Mouse (Mus musculus): ENCODE data around the gene P4htm. TPM values are rescaled to one million over a fixed set of nuclear protein-coding genes. Genes with fewer than 3 reads are reported as not detected.

P4htm gene
- polyA plus RNA-seq, 2 experiments: 7.8 to 14.3 TPM

- no peak for ATAC-seq (ENCODE audit: low FRiP score, low read depth)
Measured at GRCm38 (mm10) chr9:108631631-108632256, 34.3 kb upstream of the P4htm start.

DNA sequence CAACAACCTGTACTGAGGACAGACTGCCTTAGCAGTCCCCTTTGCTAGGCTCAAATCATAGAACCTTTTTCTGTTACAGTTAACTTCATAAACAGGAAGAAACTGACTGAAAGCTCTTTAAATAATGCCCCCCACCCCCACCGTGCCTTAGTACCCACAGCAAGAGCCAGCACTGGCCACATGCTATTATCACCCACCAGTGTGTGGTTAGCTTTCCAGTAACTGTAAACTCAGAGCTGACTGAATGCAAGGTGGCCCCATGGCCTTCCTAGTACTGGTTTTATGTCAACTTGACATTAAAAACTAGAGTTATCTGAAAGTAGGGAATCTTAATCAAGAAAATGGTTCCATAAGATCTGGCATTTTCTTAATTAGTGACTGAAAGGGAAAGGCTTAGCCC is 33.2 kb upstream of the P4htm start:
- Histone ChIP-seq H3K4me2 (replicated peaks; ENCODE audit: low read depth, low read length, severe bottlenecking) (no peak overlapping the region), H3K27me3 (ENCODE audit: control insufficient read depth, insufficient read depth, low read length) (no peaks in the 10 kb centered on the region), H3K36me3 (ENCODE audit: control insufficient read depth, insufficient read depth, low read length) (peaks cover 27% of the 10 kb centered on the region), H3K9ac (ENCODE audit: low read depth, low read length, severe bottlenecking) (no peak overlapping the region), H3K9me3 (ENCODE audit: control insufficient read depth, low read length) (no peaks in the 10 kb centered on the region), H3K4me3 (replicated peaks; ENCODE audit: low read length) (no peak overlapping the region), H3K27ac (replicated peaks; ENCODE audit: low read depth, low read length) (no peak overlapping the region), H3K4me1 (ENCODE audit: control insufficient read depth, insufficient read depth, low read length) (no peaks in the 10 kb centered on the region)
- WGBS: 95% methylated on average over 1 of the region's 1 CpGs
- ATAC-seq (ENCODE audit: low FRiP score, low read depth) (no peak), DNase-seq (ENCODE audit: low spot score) (no peak)
- no peak for TF ChIP-seq POLR2A (IDR thresholded peaks at IDR 0.05; ENCODE audit: borderline replicate concordance, extremely low read depth, insufficient read depth, insufficient read length)

More at GRCm38 (mm10) chr9:108631631-108632256, 34.3 kb upstream of the P4htm start:
- DNase-seq (ENCODE audit: low spot score): no peak
- no peak for TF ChIP-seq POLR2A (IDR thresholded peaks at IDR 0.05; ENCODE audit: borderline replicate concordance, extremely low read depth, insufficient read depth, insufficient read length)
- H3K4me1 ChIP-seq (ENCODE audit: control insufficient read depth, insufficient read depth, low read length): no peaks in the 10 kb centered on the region
- no peaks in the 10 kb centered on the region for H3K9me3 ChIP-seq (ENCODE audit: control insufficient read depth, low read length)
- peaks cover 18% of the 10 kb centered on the region for H3K36me3 ChIP-seq (ENCODE audit: control insufficient read depth, insufficient read depth, low read length)
- H3K4me2 ChIP-seq (replicated peaks; ENCODE audit: low read depth, low read length, severe bottlenecking): no peak overlapping the region
- no peak overlapping the region for H3K9ac ChIP-seq (ENCODE audit: low read depth, low read length, severe bottlenecking)
- no peak overlapping the region for H3K27ac ChIP-seq (replicated peaks; ENCODE audit: low read depth, low read length)
- WGBS: 91% methylated on average over 5 of the region's 5 CpGs
- H3K4me3 ChIP-seq (replicated peaks; ENCODE audit: low read length): no peak overlapping the region
- no peaks in the 10 kb centered on the region for H3K27me3 ChIP-seq (ENCODE audit: control insufficient read depth, insufficient read depth, low read length)

DNA sequence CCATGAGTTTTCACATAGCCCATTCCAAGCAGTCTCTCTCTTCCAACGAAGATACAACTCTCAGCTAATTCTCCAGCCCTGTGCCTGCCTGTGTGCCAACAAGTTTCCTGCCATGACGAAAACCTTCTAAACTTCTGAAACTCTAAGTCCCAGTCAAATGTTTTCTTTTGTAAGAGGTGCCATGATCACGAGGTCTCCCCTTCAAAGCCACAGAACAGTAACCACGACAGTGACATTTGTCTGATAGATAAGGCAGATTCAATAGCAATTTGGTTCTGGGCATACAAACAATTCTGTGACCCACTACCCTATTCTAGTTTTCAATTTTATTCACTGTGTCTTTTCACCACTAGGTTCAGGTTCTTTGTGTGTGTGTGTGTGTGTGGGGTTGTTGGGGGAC is 30.7 kb upstream of the P4htm start:
- Histone ChIP-seq H3K27me3 (ENCODE audit: control insufficient read depth, insufficient read depth, low read length) (no peaks in the 10 kb centered on the region), H3K36me3 (ENCODE audit: control insufficient read depth, insufficient read depth, low read length) (peaks cover 37% of the 10 kb centered on the region), H3K9me3 (ENCODE audit: control insufficient read depth, low read length) (no peaks in the 10 kb centered on the region), H3K27ac (replicated peaks; ENCODE audit: low read depth, low read length) (no peak overlapping the region), H3K9ac (ENCODE audit: low read depth, low read length, severe bottlenecking) (no peak overlapping the region), H3K4me2 (replicated peaks; ENCODE audit: low read depth, low read length, severe bottlenecking) (no peak overlapping the region), H3K4me1 (ENCODE audit: control insufficient read depth, insufficient read depth, low read length) (no peaks in the 10 kb centered on the region), H3K4me3 (replicated peaks; ENCODE audit: low read length) (no peak overlapping the region)
- no peak for DNase-seq (ENCODE audit: low spot score)
- no peak for TF ChIP-seq POLR2A (IDR thresholded peaks at IDR 0.05; ENCODE audit: borderline replicate concordance, extremely low read depth, insufficient read depth, insufficient read length)
- no peak for ATAC-seq (ENCODE audit: low FRiP score, low read depth)
- WGBS: 88% methylated on average over 4 of the region's 4 CpGs

DNA sequence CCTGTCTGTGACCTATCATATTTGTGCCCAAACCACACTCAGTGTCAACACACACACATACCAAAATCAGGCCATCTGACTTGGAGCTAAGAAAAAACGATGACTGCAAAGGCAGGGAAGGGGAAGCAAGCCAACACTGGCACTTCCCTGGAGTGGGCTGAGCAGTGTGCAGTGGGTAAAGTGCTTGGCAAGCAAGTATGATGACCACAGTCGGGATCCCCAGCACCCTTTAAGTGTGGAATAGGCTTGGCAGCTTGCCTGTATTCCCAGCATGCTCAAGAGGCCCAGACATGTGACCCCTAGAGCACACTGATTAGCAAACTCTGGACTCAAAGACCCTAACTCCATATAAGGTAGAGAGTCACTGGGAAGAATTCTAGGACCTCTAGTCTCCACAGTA is 29.0 kb upstream of the P4htm start:
- no peak for TF ChIP-seq POLR2A (IDR thresholded peaks at IDR 0.05; ENCODE audit: borderline replicate concordance, extremely low read depth, insufficient read depth, insufficient read length)
- Histone ChIP-seq H3K9me3 (ENCODE audit: control insufficient read depth, low read length) (no peaks in the 10 kb centered on the region), H3K4me1 (ENCODE audit: control insufficient read depth, insufficient read depth, low read length) (no peaks in the 10 kb centered on the region), H3K36me3 (ENCODE audit: control insufficient read depth, insufficient read depth, low read length) (peaks cover 28% of the 10 kb centered on the region), H3K27me3 (ENCODE audit: control insufficient read depth, insufficient read depth, low read length) (no peaks in the 10 kb centered on the region), H3K9ac (ENCODE audit: low read depth, low read length, severe bottlenecking) (no peak overlapping the region), H3K4me2 (replicated peaks; ENCODE audit: low read depth, low read length, severe bottlenecking) (no peak overlapping the region), H3K27ac (replicated peaks; ENCODE audit: low read depth, low read length) (no peak overlapping the region), H3K4me3 (replicated peaks; ENCODE audit: low read length) (no peak overlapping the region)
- 84% methylated on average over 2 of the region's 2 CpGs for WGBS
- ATAC-seq (ENCODE audit: low FRiP score, low read depth): no peak
- no peak for DNase-seq (ENCODE audit: low spot score)

- H3K4me1 ChIP-seq (ENCODE audit: control insufficient read depth, insufficient read depth, low read length): no peaks in the 10 kb centered on the region
- peaks cover 77% of the 10 kb centered on the region for H3K36me3 ChIP-seq (ENCODE audit: control insufficient read depth, insufficient read depth, low read length)
- H3K9me3 ChIP-seq (ENCODE audit: control insufficient read depth, low read length): no peaks in the 10 kb centered on the region
- 100% methylated on average over 1 of the region's 1 CpGs for WGBS
- H3K4me2 ChIP-seq (replicated peaks; ENCODE audit: low read depth, low read length, severe bottlenecking): no peak overlapping the region
- ATAC-seq (ENCODE audit: low FRiP score, low read depth): no peak
- H3K9ac ChIP-seq (ENCODE audit: low read depth, low read length, severe bottlenecking): no peak overlapping the region
- no peak overlapping the region for H3K27ac ChIP-seq (replicated peaks; ENCODE audit: low read depth, low read length)
- H3K27me3 ChIP-seq (ENCODE audit: control insufficient read depth, insufficient read depth, low read length): no peaks in the 10 kb centered on the region
- DNase-seq (ENCODE audit: low spot score): no peak
- TF ChIP-seq POLR2A (IDR thresholded peaks at IDR 0.05; ENCODE audit: borderline replicate concordance, extremely low read depth, insufficient read depth, insufficient read length): no peak
- H3K4me3 ChIP-seq (replicated peaks; ENCODE audit: low read length): no peak overlapping the region
Measured at GRCm38 (mm10) chr9:108617301-108617700, 19.8 kb upstream of the P4htm start.

Data from limb, embryonic 14.5 days (tissue).